In genomic region chr6:51921831-51922230, GRCm38 (mm10) we compare ENCODE assay signal across 30 mouse cellular contexts.
DNase-seq lines count a peak whose midpoint lies in the region; ATAC-seq and TF ChIP-seq lines count a peak whose summit lies in the region.
"Had no signal": no experiment of that assay in that cellular context is flagged by ENCODE, and none has a peak within 500 bp of the region (broad histone marks: within the 10 kb centered on the region; RNA-seq: fewer than 3 reads in every experiment).

No protein-coding gene starts in this region.

- 70% methylated on average over 4 of the region's 4 CpGs for WGBS in kidney, postnatal 0 days
- WGBS in lung, postnatal 0 days: 52% methylated on average over 4 of the region's 4 CpGs
- 72% methylated on average over 4 of the region's 4 CpGs for WGBS in lung, adult 2 months
- 88% methylated on average over 4 of the region's 4 CpGs for WGBS in midbrain, embryonic 15.5 days

- no peak for TF ChIP-seq POLR2A in lung, adult 2 months (IDR thresholded peaks at IDR 0.05; ENCODE audit: borderline replicate concordance, extremely low read depth, low read depth, low read length)

- H3K9me3 ChIP-seq in kidney, postnatal 0 days (replicated peaks; ENCODE audit: low read length): no peaks in the 10 kb centered on the region
- H3K9me3 ChIP-seq in lung, postnatal 0 days (ENCODE audit: low read length): no peaks in the 10 kb centered on the region
- no peaks in the 10 kb centered on the region for H3K9me3 ChIP-seq in midbrain, embryonic 15.5 days
- H3K9me3 ChIP-seq: embryonic facial prominence, embryonic 10.5 days; embryonic facial prominence, embryonic 13.5 days; forebrain, embryonic 12.5 days; forebrain, embryonic 15.5 days; heart, embryonic 10.5 days; heart, embryonic 13.5 days had no signal

- no peak for TF ChIP-seq CTCF in kidney, postnatal 0 days (IDR thresholded peaks at IDR 0.05; ENCODE audit: low read depth)
- TF ChIP-seq CTCF in lung, postnatal 0 days (IDR thresholded peaks at IDR 0.05): no peak
- no peak for TF ChIP-seq CTCF in lung, adult 2 months (IDR thresholded peaks at IDR 0.05; ENCODE audit: insufficient read depth, low read length)

- no peak overlapping the region for H3K4me3 ChIP-seq in kidney, postnatal 0 days (replicated peaks; ENCODE audit: low read depth, low read length)
- H3K4me3 ChIP-seq in lung, postnatal 0 days (ENCODE audit: low read depth, low read length): no peak overlapping the region
- no peak overlapping the region for H3K4me3 ChIP-seq in lung, adult 2 months (replicated peaks; ENCODE audit: extremely low read depth, low read depth, low read length)
- no peak overlapping the region for H3K4me3 ChIP-seq in midbrain, embryonic 15.5 days
- H3K4me3 ChIP-seq: embryonic facial prominence, embryonic 10.5 days; embryonic facial prominence, embryonic 13.5 days; erythroblast, embryonic 14.5 days; forebrain, embryonic 12.5 days; forebrain, embryonic 15.5 days; heart, adult 2 months; heart, embryonic 10.5 days; heart, embryonic 13.5 days had no signal

- H3K4me1 ChIP-seq in kidney, postnatal 0 days (replicated peaks; ENCODE audit: insufficient read depth, low read length): no peaks in the 10 kb centered on the region
- H3K4me1 ChIP-seq in lung, postnatal 0 days (ENCODE audit: insufficient read depth, low read depth, low read length): no peaks in the 10 kb centered on the region
- H3K4me1 ChIP-seq in lung, adult 2 months (ENCODE audit: control insufficient read depth, insufficient read depth, low read length): no peaks in the 10 kb centered on the region; the same call in none of the 2 replicates
- H3K4me1 ChIP-seq in midbrain, embryonic 15.5 days: no peaks in the 10 kb centered on the region
- H3K4me1 ChIP-seq: embryonic facial prominence, embryonic 10.5 days; embryonic facial prominence, embryonic 13.5 days; forebrain, embryonic 12.5 days; forebrain, embryonic 15.5 days; heart, embryonic 10.5 days; heart, embryonic 13.5 days had no signal

- no peak for TF ChIP-seq EP300 in lung, postnatal 0 days (IDR thresholded peaks at IDR 0.05)

- no peak overlapping the region for H3K27ac ChIP-seq in kidney, postnatal 0 days
- H3K27ac ChIP-seq in lung, postnatal 0 days (ENCODE audit: low read length): no peak overlapping the region
- no peak overlapping the region for H3K27ac ChIP-seq in midbrain, embryonic 15.5 days
- H3K27ac ChIP-seq: embryonic facial prominence, embryonic 10.5 days; embryonic facial prominence, embryonic 13.5 days; forebrain, embryonic 12.5 days; forebrain, embryonic 15.5 days; heart, adult 2 months; heart, embryonic 10.5 days; heart, embryonic 13.5 days; hindbrain, embryonic 14.5 days; hindbrain, postnatal 0 days had no signal

- no peak for ATAC-seq in kidney, postnatal 0 days (replicated peaks; ENCODE audit: low FRiP score, low read depth)
- no peak for ATAC-seq in lung, postnatal 0 days
- ATAC-seq in midbrain, embryonic 15.5 days (replicated peaks): no peak
- ATAC-seq: activated CD4-positive, CD25-positive, alpha-beta regulatory T cell, adult 4 months; CD4-positive, CD25-positive, alpha-beta regulatory T cell, adult 4 months; forebrain, embryonic 15.5 days; hindbrain, postnatal 0 days; inflammation-experienced regulatory T-cells, adult 6 months; intestine, embryonic 16.5 days had no signal

- peak; percentile 13 for DNase-seq in adrenal gland, postnatal 10 days
- DNase-seq in adrenal gland, postnatal 25 days: no peak
- peak; percentile 19 for DNase-seq in kidney, postnatal 0 days (ENCODE audit: low spot score)
- no peak for DNase-seq in kidney, adult 8-10 months
- peak; percentile 58 for DNase-seq in lung, postnatal 0 days (ENCODE audit: low spot score)
- no peak for DNase-seq in lung, adult 2 months
- peak; percentile 14 for DNase-seq in yolk sac, embryonic 10.5 days (ENCODE audit: low spot score)
- DNase-seq: cerebellum, adult 2 months; cerebellum, adult 9-11 months; cerebellum, postnatal 36 days; embryo, embryonic 11 days; gastrocnemius, postnatal 10 days; gastrocnemius, postnatal 36 days; heart, adult 2 months; heart, postnatal 14 days; heart, postnatal 4 days had no signal

- H3K9ac ChIP-seq in kidney, postnatal 0 days (ENCODE audit: low read depth, low read length): no peak overlapping the region
- H3K9ac ChIP-seq in lung, postnatal 0 days (replicated peaks; ENCODE audit: low read depth): no peak overlapping the region
- H3K9ac ChIP-seq in midbrain, embryonic 15.5 days: no peak overlapping the region
- H3K9ac ChIP-seq: embryonic facial prominence, embryonic 13.5 days; forebrain, embryonic 12.5 days; forebrain, embryonic 15.5 days; heart, embryonic 13.5 days; hindbrain, embryonic 14.5 days had no signal

- H3K36me3 ChIP-seq in kidney, postnatal 0 days (ENCODE audit: insufficient read depth, low read length): no peaks in the 10 kb centered on the region
- no peaks in the 10 kb centered on the region for H3K36me3 ChIP-seq in lung, postnatal 0 days (ENCODE audit: insufficient read depth, low read length)
- no peaks in the 10 kb centered on the region for H3K36me3 ChIP-seq in midbrain, embryonic 15.5 days (replicated peaks)
- H3K36me3 ChIP-seq: embryonic facial prominence, embryonic 10.5 days; embryonic facial prominence, embryonic 13.5 days; forebrain, embryonic 12.5 days; forebrain, embryonic 15.5 days; heart, embryonic 10.5 days; heart, embryonic 13.5 days had no signal

- no peaks in the 10 kb centered on the region for H3K27me3 ChIP-seq in kidney, postnatal 0 days (ENCODE audit: insufficient read depth, low read length)
- H3K27me3 ChIP-seq in lung, postnatal 0 days (replicated peaks; ENCODE audit: insufficient read depth, low read length): no peaks in the 10 kb centered on the region
- peaks cover 38% of the 10 kb centered on the region for H3K27me3 ChIP-seq in midbrain, embryonic 15.5 days (replicated peaks)
- H3K27me3 ChIP-seq: heart, embryonic 13.5 days had no signal

- no peak overlapping the region for H3K4me2 ChIP-seq in kidney, postnatal 0 days (ENCODE audit: low read length)
- no peak overlapping the region for H3K4me2 ChIP-seq in lung, postnatal 0 days (replicated peaks; ENCODE audit: low read depth, low read length)
- H3K4me2 ChIP-seq in midbrain, embryonic 15.5 days: no peak overlapping the region
- H3K4me2 ChIP-seq: embryonic facial prominence, embryonic 13.5 days; forebrain, embryonic 12.5 days; forebrain, embryonic 15.5 days; heart, embryonic 13.5 days; hindbrain, embryonic 14.5 days had no signal

Comparison
In these comparisons a context has a peak if more than half of its experiments do, and no peak if none do; other contexts are left out.
1. DNase-seq: peak in adrenal gland, postnatal 10 days (single experiment), kidney, postnatal 0 days (single experiment), lung, postnatal 0 days (single experiment) and yolk sac, embryonic 10.5 days (single experiment); none in adrenal gland, postnatal 25 days (single experiment), kidney, adult 8-10 months (0 of 2) and lung, adult 2 months (single experiment).